Mouse (Mus musculus): ENCODE results near the gene Cmss1. TPM values are rescaled to one million over a fixed set of nuclear protein-coding genes. Genes with fewer than 3 reads are reported as not detected.
"Not testable (repeated sequence)": the region's sequence is repeated elsewhere in the genome, so short reads cannot be mapped to it uniquely, and the experiment has no call there.

Gene Cmss1
- polyA plus RNA-seq, 1 experiment: not detected

DNA sequence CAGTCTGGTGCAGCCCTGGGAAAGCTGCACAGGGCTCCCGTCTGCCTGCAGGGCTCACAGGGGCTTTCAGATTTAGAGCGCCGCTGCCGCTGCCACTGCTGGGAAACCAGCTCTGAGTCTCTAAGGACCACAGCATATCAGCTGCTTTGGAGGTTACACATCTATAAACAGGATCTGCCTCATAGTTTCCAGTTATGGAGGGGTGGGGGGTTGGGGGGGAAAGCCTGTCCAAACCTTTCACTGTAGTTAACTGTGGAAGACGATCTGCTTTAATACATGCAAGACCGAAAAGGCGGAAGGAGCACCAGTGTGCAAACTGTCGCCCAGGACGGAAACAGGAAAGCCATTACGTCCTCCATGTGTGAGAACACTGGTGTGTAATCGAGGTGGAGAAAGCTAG is 213.5 kb downstream of the Cmss1 start:
- Histone ChIP-seq H3K4me1 (ENCODE audit: control insufficient read depth, insufficient read depth, low read length) (peaks cover 10% of the 10 kb centered on the region), H3K4me3 (ENCODE audit: insufficient read depth, low read depth, low read length) (no peak overlapping the region), H3K27ac (ENCODE audit: insufficient read depth, low read depth, low read length) (no peak overlapping the region; the same call in 1 of the 2 replicates)
- 41% methylated on average over 11 of the region's 11 CpGs for WGBS
- no peak for TF ChIP-seq CTCF (IDR thresholded peaks at IDR 0.05; ENCODE audit: insufficient read depth, low read depth, low read length)
- TF ChIP-seq POLR2A (IDR thresholded peaks at IDR 0.05; ENCODE audit: insufficient read depth, low read depth, low read length): no peak

GRCm38 (mm10) chr16:57392461-57392860 is 214.2 kb downstream of the Cmss1 start:
- TF ChIP-seq CTCF (IDR thresholded peaks at IDR 0.05; ENCODE audit: insufficient read depth, low read depth, low read length) (no peak), POLR2A (IDR thresholded peaks at IDR 0.05; ENCODE audit: insufficient read depth, low read depth, low read length) (no peak)
- Histone ChIP-seq H3K27ac (ENCODE audit: insufficient read depth, low read depth, low read length) (no peak overlapping the region), H3K4me1 (ENCODE audit: control insufficient read depth, insufficient read depth, low read length) (peaks cover 10% of the 10 kb centered on the region), H3K4me3 (ENCODE audit: insufficient read depth, low read depth, low read length) (no peak overlapping the region)
- WGBS: 77% methylated on average over 2 of the region's 2 CpGs

- WGBS: 32% methylated on average over 27 of the region's 39 CpGs
- not testable (repeated sequence) for H3K4me3 ChIP-seq (ENCODE audit: insufficient read depth, low read depth, low read length); H3K27ac ChIP-seq (ENCODE audit: insufficient read depth, low read depth, low read length)
- peaks cover 10% of the 10 kb centered on the region for H3K4me1 ChIP-seq (ENCODE audit: control insufficient read depth, insufficient read depth, low read length)
Observed at GRCm38 (mm10) chr16:57391171-57391570, 215.5 kb downstream of the Cmss1 start.

DNA sequence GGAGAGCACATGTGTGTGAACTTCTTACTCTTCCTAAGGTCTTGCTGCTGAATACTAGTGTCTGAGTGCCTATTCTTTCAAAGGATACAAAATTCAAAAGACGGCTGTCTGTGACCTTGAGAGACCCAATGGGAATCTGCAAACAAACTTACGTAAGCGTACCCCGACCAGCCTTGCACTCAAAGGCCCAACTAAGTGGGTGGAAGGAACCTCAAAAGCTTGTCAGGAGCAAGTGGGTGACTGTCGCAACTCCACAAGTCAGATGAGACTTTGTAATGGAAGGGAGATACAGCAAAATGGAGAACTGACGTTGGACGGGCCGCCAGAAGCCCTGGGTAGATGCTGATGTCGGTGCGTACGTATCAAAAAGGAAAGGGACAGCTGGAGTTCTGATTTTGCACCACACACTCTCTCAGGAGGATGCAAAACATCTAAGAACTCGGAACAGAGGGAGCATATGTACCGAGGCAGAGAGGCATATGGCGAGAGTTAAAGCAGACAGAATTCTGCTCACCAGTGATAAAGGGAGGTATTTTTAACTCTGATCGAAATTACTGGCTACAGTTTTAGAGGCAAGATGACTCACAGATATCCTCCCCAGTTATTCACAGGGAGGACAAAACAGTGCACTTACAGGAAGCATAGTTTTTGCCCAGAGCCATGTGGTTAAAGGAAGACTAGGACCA is 217.0 kb downstream of the Cmss1 start:
- 48% methylated on average over 15 of the region's 15 CpGs for WGBS
- TF ChIP-seq POLR2A (IDR thresholded peaks at IDR 0.05; ENCODE audit: insufficient read depth, low read depth, low read length) (no peak), CTCF (IDR thresholded peaks at IDR 0.05; ENCODE audit: insufficient read depth, low read depth, low read length) (no peak)
- H3K4me3 ChIP-seq (ENCODE audit: insufficient read depth, low read depth, low read length): no peak overlapping the region
- H3K27ac ChIP-seq (ENCODE audit: insufficient read depth, low read depth, low read length): peak overlapping the region; percentile 95
- H3K4me1 ChIP-seq (ENCODE audit: control insufficient read depth, insufficient read depth, low read length): peaks cover 10% of the 10 kb centered on the region

DNA sequence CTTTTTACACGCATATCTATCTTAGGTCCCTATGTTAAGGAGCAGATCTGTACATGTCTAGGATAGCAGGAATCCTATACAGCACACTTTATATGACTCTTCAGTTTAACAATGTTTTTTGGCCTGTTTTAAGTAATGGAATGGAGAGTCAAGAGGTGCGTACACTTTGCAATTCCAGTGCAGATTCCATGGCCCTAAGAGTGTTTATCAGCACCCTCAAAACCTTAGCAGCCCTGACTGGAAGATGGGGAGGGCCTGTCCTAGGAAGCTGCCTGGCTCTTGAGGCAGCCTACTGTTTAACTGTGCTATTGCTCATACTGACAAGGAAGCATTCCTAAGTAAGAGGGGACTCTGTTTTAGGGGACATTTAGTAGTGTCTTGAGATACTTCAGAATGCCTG is 222.4 kb downstream of the Cmss1 start:
- TF ChIP-seq CTCF (IDR thresholded peaks at IDR 0.05; ENCODE audit: insufficient read depth, low read depth, low read length) (no peak), POLR2A (IDR thresholded peaks at IDR 0.05; ENCODE audit: insufficient read depth, low read depth, low read length) (no peak)
- WGBS: 96% methylated on average over 2 of the region's 2 CpGs
- no peak overlapping the region for H3K4me3 ChIP-seq (ENCODE audit: insufficient read depth, low read depth, low read length)

DNA sequence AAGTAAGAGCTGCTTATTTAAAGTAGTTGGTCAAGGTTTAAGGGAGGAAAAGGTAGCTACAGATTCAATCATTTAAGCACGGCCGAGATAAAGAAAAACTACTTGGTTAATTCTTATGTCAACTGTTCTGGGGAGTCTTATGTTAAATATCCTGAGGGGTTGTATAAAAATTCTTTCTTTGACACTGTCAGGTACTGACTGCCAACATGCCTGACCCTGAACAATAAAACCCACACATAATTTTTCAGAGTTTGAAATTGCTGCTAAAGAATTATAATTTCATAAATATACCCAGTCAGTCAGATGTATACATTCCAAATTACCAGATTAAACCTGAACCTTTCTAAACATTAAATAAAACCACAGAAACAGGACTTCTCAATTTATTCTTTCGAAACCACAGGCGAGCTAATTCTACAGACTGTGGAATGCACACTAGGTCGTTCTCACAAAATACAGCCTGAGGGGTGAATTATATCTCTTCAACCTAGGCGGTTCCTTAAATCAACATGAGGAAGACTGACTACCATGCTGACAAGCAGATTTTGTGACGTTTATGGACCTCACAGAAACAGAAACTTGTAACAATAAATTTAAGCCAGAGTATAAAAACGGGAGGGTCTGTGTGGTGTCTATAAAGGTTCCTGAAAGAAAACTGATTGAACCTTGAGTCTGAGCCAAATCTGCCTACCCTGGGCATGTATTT is 223.2 kb downstream of the Cmss1 start:
- Histone ChIP-seq H3K4me1 (ENCODE audit: control insufficient read depth, insufficient read depth, low read length) (no peaks in the 10 kb centered on the region), H3K27ac (ENCODE audit: insufficient read depth, low read depth, low read length) (no peak overlapping the region), H3K4me3 (ENCODE audit: insufficient read depth, low read depth, low read length) (no peak overlapping the region)
- WGBS: 74% methylated on average over 8 of the region's 8 CpGs
- TF ChIP-seq CTCF (IDR thresholded peaks at IDR 0.05; ENCODE audit: insufficient read depth, low read depth, low read length) (no peak), POLR2A (IDR thresholded peaks at IDR 0.05; ENCODE audit: insufficient read depth, low read depth, low read length) (no peak)

More for the DNA sequence above, 222.4 kb downstream of the Cmss1 start:
- H3K27ac ChIP-seq (ENCODE audit: insufficient read depth, low read depth, low read length): no peak overlapping the region
- no peaks in the 10 kb centered on the region for H3K4me1 ChIP-seq (ENCODE audit: control insufficient read depth, insufficient read depth, low read length)

- TF ChIP-seq POLR2A (IDR thresholded peaks at IDR 0.05; ENCODE audit: insufficient read depth, low read depth, low read length): no peak
- no peak for TF ChIP-seq CTCF (IDR thresholded peaks at IDR 0.05; ENCODE audit: insufficient read depth, low read depth, low read length)
- Histone ChIP-seq H3K27ac (ENCODE audit: insufficient read depth, low read depth, low read length) (no peak overlapping the region), H3K4me3 (ENCODE audit: insufficient read depth, low read depth, low read length) (no peak overlapping the region), H3K4me1 (ENCODE audit: control insufficient read depth, insufficient read depth, low read length) (no peaks in the 10 kb centered on the region)
- WGBS: 82% methylated on average over 9 of the region's 9 CpGs
Observed at GRCm38 (mm10) chr16:57378631-57379330, 227.9 kb downstream of the Cmss1 start.

GRCm38 (mm10) chr16:57375248-57375837 is 231.3 kb downstream of the Cmss1 start:
- Histone ChIP-seq H3K4me3 (ENCODE audit: insufficient read depth, low read depth, low read length) (no peak overlapping the region), H3K27ac (ENCODE audit: insufficient read depth, low read depth, low read length) (no peak overlapping the region), H3K4me1 (ENCODE audit: control insufficient read depth, insufficient read depth, low read length) (no peaks in the 10 kb centered on the region)
- WGBS: 92% methylated on average over 7 of the region's 7 CpGs
- TF ChIP-seq POLR2A (IDR thresholded peaks at IDR 0.05; ENCODE audit: insufficient read depth, low read depth, low read length) (no peak), CTCF (IDR thresholded peaks at IDR 0.05; ENCODE audit: insufficient read depth, low read depth, low read length) (no peak)

GRCm38 (mm10) chr16:57372156-57372555 is 234.5 kb downstream of the Cmss1 start:
- TF ChIP-seq POLR2A (IDR thresholded peaks at IDR 0.05; ENCODE audit: insufficient read depth, low read depth, low read length): no peak
- TF ChIP-seq CTCF (IDR thresholded peaks at IDR 0.05; ENCODE audit: insufficient read depth, low read depth, low read length): no peak
- no peaks in the 10 kb centered on the region for H3K4me1 ChIP-seq (ENCODE audit: control insufficient read depth, insufficient read depth, low read length)
- no peak overlapping the region for H3K4me3 ChIP-seq (ENCODE audit: insufficient read depth, low read depth, low read length)
- 89% methylated on average over 3 of the region's 3 CpGs for WGBS
- H3K27ac ChIP-seq (ENCODE audit: insufficient read depth, low read depth, low read length): no peak overlapping the region

Measured in olfactory bulb, adult 2 months (tissue).